Mouse (Mus musculus): ENCODE results near the gene Bbc3.

Gene Bbc3

DNA sequence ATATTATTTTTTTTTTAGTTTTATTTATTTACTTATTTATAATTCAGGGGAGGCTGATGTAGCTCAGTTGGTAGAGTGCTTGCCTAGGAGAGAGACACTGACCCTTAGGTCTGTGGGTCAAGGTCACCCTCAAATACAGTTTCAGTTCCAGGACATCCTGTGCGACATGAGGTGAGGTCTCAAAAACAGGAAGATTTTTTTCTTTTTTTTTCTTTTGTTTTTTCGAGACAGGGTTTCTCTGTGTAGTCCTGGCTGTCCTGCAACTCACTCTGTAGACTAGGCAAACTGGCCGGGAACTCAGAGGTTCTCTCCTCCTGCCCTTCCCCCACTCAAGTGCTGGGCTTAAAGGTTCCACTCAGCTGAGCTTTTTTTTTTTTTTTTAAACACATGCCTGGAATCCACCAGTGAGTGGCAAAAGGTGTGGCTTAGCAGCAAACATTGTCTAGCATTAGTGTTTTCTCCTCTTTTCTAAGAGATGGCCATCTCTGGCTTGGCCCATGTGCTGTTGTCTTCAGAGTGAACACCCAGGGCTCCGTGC is 7.1 kb downstream of the Bbc3 start:
- DNase-seq (ENCODE audit: low spot score): no peak

DNA sequence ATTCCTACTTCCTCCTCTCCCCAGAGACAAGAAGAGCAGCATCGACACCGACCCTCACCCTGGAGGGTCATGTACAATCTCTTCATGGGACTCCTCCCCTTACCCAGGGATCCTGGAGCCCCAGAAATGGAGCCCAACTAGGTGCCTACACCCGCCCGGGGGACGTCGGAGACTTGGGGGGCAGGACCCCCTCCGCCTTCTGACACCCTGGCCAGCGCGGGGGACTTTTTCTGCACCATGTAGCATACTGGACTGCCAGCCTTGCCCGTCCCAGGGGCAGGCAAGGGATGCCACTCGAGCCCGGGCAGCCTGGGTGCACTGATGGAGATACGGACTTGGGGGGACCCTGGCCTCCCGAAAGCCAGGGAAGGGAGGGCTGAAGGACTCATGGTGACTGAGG is 8.9 kb downstream of the Bbc3 start:
- no peak for DNase-seq (ENCODE audit: low spot score)

GRCm38 (mm10) chr7:16319216-16319615 is 11.0 kb downstream of the Bbc3 start:
- no peak for DNase-seq (ENCODE audit: low spot score)

GRCm38 (mm10) chr7:16320479-16320878 is 12.3 kb downstream of the Bbc3 start:
- DNase-seq (ENCODE audit: low spot score): no peak

- DNase-seq (ENCODE audit: low spot score): no peak
Measured at GRCm38 (mm10) chr7:16324661-16325060, 16.5 kb downstream of the Bbc3 start.

- peak; percentile 92 for DNase-seq (ENCODE audit: low spot score)
Measured at GRCm38 (mm10) chr7:16325920-16326606, 17.9 kb downstream of the Bbc3 start.

- no peak for DNase-seq (ENCODE audit: low spot score)
Measured at GRCm38 (mm10) chr7:16326607-16326971, 18.4 kb downstream of the Bbc3 start.

DNA sequence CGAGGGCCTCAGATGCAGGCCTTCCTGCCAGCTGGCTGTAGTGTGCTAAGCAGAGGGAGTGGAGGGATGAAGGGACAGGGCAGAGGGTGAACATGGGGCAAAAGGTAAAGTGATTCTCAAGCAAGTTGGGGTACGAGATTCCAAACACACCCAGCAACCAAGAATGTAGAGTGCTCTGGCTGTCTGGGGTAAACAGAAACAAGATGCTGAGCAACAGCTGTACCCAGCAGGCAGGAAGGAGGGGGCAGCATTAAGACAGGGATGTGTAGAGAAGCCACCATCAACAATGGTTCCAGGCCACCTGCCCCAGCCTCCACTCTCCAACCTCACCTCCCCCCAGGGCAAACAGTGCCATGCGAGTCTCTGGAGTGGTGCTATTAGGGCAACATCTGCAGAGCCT is 21.0 kb downstream of the Bbc3 start:
- no peak for DNase-seq (ENCODE audit: low spot score)

DNA sequence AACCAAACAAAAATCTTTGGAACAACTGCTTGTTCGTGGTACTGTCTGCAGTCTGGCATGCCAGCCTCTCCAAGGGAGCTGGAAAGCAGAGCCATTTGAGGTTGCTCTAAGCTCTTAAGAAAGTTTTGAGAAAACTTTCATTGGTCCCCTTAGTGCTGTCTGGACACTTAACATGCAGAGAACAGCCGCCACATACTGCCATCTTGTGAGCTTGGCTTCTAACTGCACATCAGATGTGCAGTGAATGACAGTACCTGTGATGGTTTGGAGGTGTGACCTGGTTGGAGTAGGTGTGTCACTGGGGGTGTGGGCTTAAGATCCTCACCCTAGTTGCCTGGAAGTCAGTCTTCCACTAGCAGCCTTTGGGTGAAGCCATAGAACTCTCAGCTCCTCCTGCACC is 29.5 kb downstream of the Bbc3 start:
- DNase-seq (ENCODE audit: low spot score): peak; percentile 13

- DNase-seq (ENCODE audit: low spot score): no peak
Measured at GRCm38 (mm10) chr7:16344598-16344997, 36.4 kb downstream of the Bbc3 start.

GRCm38 (mm10) chr7:16345297-16345696 is 37.1 kb downstream of the Bbc3 start:
- DNase-seq (ENCODE audit: low spot score): no peak

GRCm38 (mm10) chr7:16349999-16350398 is 41.8 kb downstream of the Bbc3 start:
- DNase-seq (ENCODE audit: low spot score): no peak

DNA sequence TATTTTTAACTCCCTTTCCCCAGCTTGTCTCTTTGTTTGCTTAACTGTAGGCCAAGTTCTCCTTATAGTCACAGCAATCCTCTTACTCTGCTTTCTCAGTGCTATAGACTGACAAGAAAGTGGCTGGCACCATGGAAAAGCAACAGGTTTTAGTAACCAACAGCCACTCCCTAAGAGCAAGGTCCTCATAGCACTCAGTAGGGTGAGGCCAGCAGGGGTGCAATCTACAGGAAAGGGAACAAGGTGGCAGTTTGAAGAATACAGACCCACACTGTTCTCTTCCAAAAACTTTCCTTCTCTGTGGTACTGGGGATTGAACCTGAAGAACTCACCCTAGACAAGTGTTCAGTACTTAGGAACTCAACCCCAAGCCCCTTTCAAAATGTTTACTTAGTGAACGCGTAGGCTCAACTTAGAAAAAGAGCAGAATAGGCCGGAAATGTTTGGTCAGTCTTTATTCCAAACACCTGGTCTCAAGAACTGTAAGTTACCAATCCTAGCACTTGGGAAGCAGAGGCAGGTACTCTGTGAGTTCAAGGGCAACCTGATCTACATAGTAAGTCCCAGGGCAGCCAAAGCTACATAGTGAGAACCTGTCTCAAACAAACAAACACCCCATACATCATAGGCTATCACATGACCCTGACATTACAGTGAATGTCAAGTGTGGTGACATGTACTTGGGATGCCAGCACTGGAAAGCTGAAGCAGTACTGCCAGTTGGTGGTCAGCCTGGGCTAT is 47.8 kb downstream of the Bbc3 start:
- no peak for DNase-seq (ENCODE audit: low spot score)

DNA sequence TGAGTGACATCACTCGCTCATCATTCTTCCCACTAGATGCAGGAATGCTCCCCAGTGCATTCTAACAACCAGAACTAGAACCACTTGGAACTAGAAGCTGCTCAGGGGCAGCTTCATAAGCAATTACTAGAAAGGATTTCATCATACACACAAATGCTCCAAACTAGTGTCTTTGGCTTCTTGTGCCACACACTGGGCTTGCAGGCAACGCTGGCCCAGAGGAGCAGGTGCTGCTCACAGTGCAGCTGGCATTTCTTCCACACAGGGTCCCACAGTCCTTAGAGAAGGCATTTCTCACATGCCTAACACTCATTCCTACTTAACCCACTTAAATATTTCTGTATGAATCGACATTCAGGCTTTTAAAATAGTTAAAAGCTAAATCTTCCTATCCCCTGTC is 49.4 kb downstream of the Bbc3 start:
- no peak for DNase-seq (ENCODE audit: low spot score)

DNA sequence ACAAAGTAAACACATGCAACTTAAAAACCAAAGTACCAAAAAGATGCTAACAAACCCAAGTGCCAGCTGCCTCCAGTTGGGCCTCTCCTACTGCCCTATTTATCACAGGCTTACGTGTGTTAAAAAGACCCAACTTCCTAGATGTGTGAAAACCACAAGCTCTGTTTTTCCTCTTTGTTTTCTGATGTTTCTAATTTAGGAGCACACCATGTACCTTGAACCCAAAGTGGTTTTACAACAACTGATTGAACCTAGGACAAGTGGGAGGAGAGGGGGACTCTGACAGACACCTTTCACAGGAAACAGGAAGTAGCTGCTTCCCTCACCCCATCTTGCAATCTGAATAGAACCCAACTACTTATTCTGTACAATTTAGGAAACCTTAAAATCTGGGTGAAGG is 56.1 kb downstream of the Bbc3 start:
- DNase-seq (ENCODE audit: low spot score): no peak

DNA sequence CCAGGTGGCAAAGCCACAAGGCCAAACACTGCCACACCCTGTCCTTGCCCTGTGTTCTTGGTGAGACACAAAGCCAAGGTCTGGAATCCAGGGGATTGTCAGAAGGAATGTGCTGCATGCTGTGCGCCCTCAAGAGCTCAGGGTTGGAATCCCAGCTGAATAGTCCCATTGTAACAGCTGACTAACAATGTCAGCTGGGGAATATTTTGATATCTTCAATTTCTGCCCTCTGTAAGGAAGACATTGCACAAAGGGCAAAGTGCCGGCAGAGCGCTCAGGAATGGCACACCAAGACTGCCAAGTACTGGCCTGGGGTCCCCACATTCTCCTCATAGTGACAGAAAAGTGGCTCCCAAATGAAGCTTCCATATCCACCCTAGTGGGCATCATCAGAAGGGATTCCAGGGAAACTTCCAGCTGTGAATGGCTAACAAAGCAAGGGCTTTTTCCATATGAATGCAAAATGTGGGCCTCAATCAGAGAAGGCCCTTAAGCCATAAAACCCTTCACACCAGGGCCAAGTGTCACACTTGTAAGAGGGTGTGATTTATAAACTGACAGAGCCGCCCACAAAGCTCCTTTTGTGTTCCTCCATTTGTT is 56.8 kb downstream of the Bbc3 start:
- no peak for DNase-seq (ENCODE audit: low spot score)

DNA sequence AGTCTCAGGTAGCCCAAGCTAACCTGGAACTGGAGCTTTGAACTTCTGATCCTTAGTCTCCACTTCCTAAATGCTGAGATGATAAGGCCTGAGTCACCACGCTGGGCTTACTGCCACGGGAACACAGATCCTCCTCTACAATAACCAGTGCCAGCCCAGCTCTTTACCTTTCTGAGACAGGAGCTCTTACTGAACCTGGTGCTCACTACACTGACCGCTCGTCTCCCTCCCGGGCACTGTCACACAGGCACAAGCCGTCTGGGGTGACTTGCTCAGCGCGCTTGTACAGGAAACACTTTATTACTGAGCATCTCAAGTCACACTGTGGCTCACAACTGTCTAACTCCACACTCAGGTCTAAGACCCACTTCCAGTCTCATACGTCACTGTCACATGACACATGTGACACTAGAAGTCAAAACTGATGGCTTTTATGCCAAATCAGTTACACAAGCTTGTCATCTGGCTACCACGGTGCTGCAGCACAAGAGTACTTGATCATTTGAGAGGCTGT is 58.0 kb downstream of the Bbc3 start:
- no peak for DNase-seq (ENCODE audit: low spot score)

GRCm38 (mm10) chr7:16366669-16367068 is 58.5 kb downstream of the Bbc3 start:
- no peak for DNase-seq (ENCODE audit: low spot score)
